Mouse (Mus musculus): ENCODE data around the gene Tfam. TPM values are rescaled to one million over a fixed set of nuclear protein-coding genes. Genes with fewer than 3 reads are reported as not detected.

The Tfam gene
- polyA plus RNA-seq, 1 experiment from 2014 or later = 82.9 TPM

DNA sequence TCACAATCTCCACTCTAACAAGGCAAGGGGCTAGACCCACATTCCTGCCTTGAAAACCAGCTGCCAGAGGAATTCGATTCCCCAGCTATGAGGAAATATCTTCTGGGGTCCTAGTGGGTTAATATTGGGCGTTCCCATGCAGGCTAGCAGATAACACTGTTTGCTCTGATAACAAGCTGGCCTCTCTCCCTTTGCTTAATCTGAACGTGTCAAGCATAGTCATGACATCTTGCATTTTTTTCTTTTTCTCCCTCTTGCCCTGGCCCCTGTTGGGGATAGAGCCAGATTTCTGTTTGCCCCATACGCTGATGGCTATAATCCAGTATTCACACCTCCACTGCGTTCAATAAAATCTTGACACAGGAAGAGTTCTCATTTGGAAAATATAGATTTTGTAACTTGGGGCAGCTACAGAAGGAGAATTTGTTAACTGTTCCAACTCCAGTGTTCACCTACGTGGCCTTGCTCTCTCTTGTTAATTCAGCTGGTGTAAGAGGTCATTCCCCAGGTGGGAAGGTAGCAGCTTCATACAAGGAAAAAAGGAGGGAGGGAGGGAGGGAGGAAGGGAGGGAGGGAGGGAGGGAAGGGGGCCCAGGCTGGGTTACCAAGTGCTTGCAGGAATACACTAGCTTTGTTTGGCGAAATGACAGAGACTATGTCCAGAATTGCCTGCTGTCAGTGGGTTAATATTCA is 54.6 kb downstream of the Tfam start:
- Histone ChIP-seq H3K4me2 (no peak overlapping the region), H3K9ac (no peak overlapping the region), H3K4me3 (replicated peaks) (no peak overlapping the region), H3K9me3 (replicated peaks) (no peaks in the 10 kb centered on the region), H3K27me3 (no peaks in the 10 kb centered on the region), H3K4me1 (0 out of 2 replicates have a peak, but pooled peaks cover 5% of the 10 kb centered on the region), H3K27ac (no peak overlapping the region), H3K36me3 (no peaks in the 10 kb centered on the region)
- 44% methylated on average over 7 of the region's 7 CpGs for WGBS
- ATAC-seq (replicated peaks; ENCODE audit: low FRiP score) = no peak

DNA sequence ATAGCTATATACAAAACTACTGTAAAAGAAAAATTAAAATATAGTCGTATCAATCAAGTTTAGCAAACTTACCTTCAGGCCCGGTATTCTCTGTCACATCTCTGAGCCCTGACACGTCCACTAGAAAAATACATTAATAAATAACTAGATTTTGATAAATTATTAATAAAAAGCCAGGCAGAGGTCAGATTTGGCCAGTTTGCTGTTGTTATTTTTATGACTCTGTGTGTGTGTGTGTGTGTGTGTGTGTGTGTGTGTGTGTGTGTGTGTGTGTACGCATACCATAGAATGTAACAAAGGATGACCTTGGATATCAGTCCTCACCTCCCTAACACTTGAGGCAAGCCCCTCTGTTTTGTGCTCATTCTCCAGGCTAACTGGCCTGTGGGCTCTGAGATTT is 56.1 kb downstream of the Tfam start:
- H3K36me3 ChIP-seq = no peaks in the 10 kb centered on the region
- 79% methylated on average over 4 of the region's 4 CpGs for WGBS
- ATAC-seq (replicated peaks; ENCODE audit: low FRiP score) = no peak

DNA sequence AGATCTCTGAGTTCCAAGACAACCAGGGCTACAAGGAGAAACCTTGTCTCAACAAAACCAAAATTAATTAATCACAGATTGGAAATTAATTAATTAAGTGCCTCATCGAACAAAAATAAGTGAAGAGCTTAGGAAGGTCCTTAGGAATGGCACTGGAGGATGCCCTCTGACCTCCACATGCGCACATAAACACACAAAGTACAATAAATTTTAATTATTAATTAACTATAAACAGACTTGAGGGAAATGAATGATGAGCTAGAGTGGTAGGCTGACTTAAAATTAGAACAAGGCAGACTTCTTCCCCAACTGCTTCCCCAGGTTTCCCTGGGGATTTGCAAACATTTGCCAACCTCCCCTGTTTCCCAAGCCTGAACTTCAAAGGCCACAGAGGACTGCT is 57.0 kb downstream of the Tfam start:
- Histone ChIP-seq H3K9me3 (replicated peaks) (no peaks in the 10 kb centered on the region), H3K27ac (no peak overlapping the region), H3K4me2 (no peak overlapping the region), H3K4me1 (0 out of 2 replicates have a peak, but pooled peaks cover 5% of the 10 kb centered on the region), H3K27me3 (no peaks in the 10 kb centered on the region), H3K36me3 (no peaks in the 10 kb centered on the region), H3K4me3 (replicated peaks) (no peak overlapping the region), H3K9ac (no peak overlapping the region)
- 69% methylated on average over 2 of the region's 2 CpGs for WGBS
- no peak for ATAC-seq (replicated peaks; ENCODE audit: low FRiP score)

More for the DNA sequence above, 56.1 kb downstream of the Tfam start:
- Histone ChIP-seq H3K27me3 (no peaks in the 10 kb centered on the region), H3K4me1 (0 out of 2 replicates have a peak, but pooled peaks cover 5% of the 10 kb centered on the region), H3K9ac (no peak overlapping the region), H3K4me3 (replicated peaks) (no peak overlapping the region), H3K9me3 (replicated peaks) (no peaks in the 10 kb centered on the region), H3K4me2 (no peak overlapping the region), H3K27ac (no peak overlapping the region)

DNA sequence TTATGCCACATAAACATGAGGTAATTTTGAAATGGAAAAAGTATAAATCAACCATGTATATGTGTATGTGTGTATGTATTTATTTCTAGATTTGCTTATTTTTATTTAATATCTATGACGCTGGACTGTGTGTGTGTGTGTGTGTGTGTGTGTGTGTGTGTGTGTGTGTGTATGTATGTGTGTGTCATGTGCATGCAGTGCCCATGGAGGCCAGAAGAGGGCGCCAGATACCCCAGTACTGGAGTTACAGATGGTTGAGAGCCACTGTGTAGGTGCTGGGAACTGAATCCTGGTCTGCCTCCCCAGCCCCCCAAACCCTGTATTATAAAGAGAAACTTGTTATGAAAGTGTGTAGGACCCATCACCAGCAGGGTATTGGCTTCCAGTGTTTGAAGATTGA is 58.0 kb downstream of the Tfam start:
- Histone ChIP-seq H3K36me3 (no peaks in the 10 kb centered on the region), H3K9ac (no peak overlapping the region), H3K27ac (no peak overlapping the region), H3K4me3 (replicated peaks) (no peak overlapping the region), H3K9me3 (replicated peaks) (no peaks in the 10 kb centered on the region), H3K4me2 (no peak overlapping the region), H3K4me1 (0 out of 2 replicates have a peak, but pooled peaks cover 5% of the 10 kb centered on the region), H3K27me3 (no peaks in the 10 kb centered on the region)
- ATAC-seq (replicated peaks; ENCODE audit: low FRiP score) = no peak
- 76% methylated on average over 2 of the region's 2 CpGs for WGBS

DNA sequence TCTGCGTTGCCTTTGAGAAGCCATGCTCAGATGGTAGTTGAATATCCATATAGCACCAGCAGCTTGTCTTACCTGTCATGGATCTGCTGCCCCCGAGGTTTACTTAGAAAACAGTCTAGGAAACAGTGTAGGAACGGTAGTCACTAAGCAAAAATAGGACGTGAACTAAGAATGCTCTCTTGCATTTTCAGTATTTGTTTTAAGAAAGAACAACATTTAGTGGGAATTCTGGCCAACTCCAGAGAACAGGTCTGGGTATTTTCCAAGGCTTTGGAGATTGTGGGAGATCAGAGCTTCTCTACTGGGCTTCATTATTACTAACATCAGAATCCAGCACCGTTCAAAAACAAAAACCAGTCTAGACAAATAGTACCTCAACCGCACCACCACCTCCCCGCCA is 60.9 kb downstream of the Tfam start:
- no peak overlapping the region for H3K4me3 ChIP-seq (replicated peaks)

DNA sequence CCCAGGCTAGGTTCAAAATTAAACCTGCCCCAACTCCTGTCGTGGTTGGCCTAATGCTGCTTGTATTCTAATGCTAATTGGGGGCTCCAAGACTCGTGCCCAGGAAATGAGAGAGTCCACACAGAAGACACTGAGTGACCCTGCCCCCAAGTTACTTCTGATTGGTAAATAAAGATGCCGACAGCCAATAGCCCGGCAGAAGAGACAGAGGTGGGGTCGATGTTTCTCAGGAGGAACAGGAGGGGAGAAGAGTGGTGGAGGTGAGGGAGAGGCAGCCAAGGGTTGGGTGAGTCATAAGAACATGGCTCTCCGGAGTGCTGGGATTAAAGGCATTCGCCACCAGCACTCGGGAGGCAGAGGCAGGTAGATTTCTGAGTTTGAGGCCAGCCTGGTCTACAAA is 61.7 kb downstream of the Tfam start:
- Histone ChIP-seq H3K9ac (no peak overlapping the region), H3K27me3 (no peaks in the 10 kb centered on the region), H3K36me3 (no peaks in the 10 kb centered on the region), H3K4me1 (no peaks in the 10 kb centered on the region), H3K4me2 (no peak overlapping the region), H3K9me3 (replicated peaks) (no peaks in the 10 kb centered on the region), H3K27ac (no peak overlapping the region), H3K4me3 (replicated peaks) (no peak overlapping the region)
- no peak for ATAC-seq (replicated peaks; ENCODE audit: low FRiP score)
- 75% methylated on average over 8 of the region's 8 CpGs for WGBS

More for the DNA sequence above, 60.9 kb downstream of the Tfam start:
- H3K9me3 ChIP-seq (replicated peaks) = no peaks in the 10 kb centered on the region
- no peaks in the 10 kb centered on the region for H3K27me3 ChIP-seq
- ATAC-seq (replicated peaks; ENCODE audit: low FRiP score) = no peak
- H3K4me2 ChIP-seq = no peak overlapping the region
- no peaks in the 10 kb centered on the region for H3K4me1 ChIP-seq
- H3K36me3 ChIP-seq = no peaks in the 10 kb centered on the region
- H3K27ac ChIP-seq = no peak overlapping the region
- H3K9ac ChIP-seq = no peak overlapping the region
- WGBS = 73% methylated on average over 7 of the region's 7 CpGs

Other genes starting within 250 kb of the Tfam start
- gene Bicc1, start 78.6 kb downstream of the Tfam start, polyA plus RNA-seq (2015; fragmentation: Nextera tagmentation; extraction: Ambion mirVana) = 39.4 and 40.3 TPM in 2 replicates
- 60.5 and 62.8 TPM in 2 replicates for gene Ube2d1, start 47.0 kb upstream of the Tfam start, polyA plus RNA-seq (2015; fragmentation: Nextera tagmentation; extraction: Ambion mirVana)
- gene Cisd1, start 106.7 kb upstream of the Tfam start, polyA plus RNA-seq (2015; fragmentation: Nextera tagmentation; extraction: Ambion mirVana) = 131 and 136 TPM in 2 replicates
- gene Ipmk, start 109.5 kb upstream of the Tfam start, polyA plus RNA-seq (2015; fragmentation: Nextera tagmentation; extraction: Ambion mirVana) = 14.3 and 18.6 TPM in 2 replicates